Mouse (Mus musculus) embryonic facial prominence, embryonic 13.5 days (tissue): ENCODE data around the gene Dusp1. TPM values are rescaled to one million over a fixed set of nuclear protein-coding genes. Genes with fewer than 3 reads are reported as not detected.
A peak's percentile ranks its signal among the peaks of the same experiment; 100 is the strongest.

Experiments
- ATAC-seq: fragments of 200-750 bp; cut with Nextera tagmentation; 2 replicates; pipeline ENCODE4 v1.8.0; 2017; ENCODE audit warnings: low read depth; ENCODE audit not compliant: insufficient number of reproducible peaks, insufficient read depth, low FRiP score, low TSS enrichment
- H3K27ac ChIP-seq: fragments of 300-500 bp; sonication (generic); 2 replicates; pipeline ENCODE4 v1.5.1; 2015; ENCODE audit warnings: moderate library complexity, mild to moderate bottlenecking, inconsistent platforms
- H3K27me3 ChIP-seq: fragments of 300-500 bp; sonication (generic); 2 replicates; pipeline ENCODE4 v1.6.1; 2015; ENCODE audit warnings: mild to moderate bottlenecking, inconsistent platforms
- H3K36me3 ChIP-seq: fragments of 300-500 bp; sonication (generic); 2 replicates; pipeline ENCODE4 v1.6.1; 2015; ENCODE audit warnings: mild to moderate bottlenecking, inconsistent platforms
- H3K4me1 ChIP-seq: fragments of 300-500 bp; sonication (generic); 2 replicates; pipeline ENCODE4 v1.6.1; 2015; ENCODE audit warnings: inconsistent platforms
- H3K4me2 ChIP-seq: fragments of 300-500 bp; sonication (generic); 2 replicates; pipeline ENCODE4 v1.6.1; 2015; ENCODE audit warnings: moderate library complexity, mild to moderate bottlenecking, inconsistent platforms
- H3K4me3 ChIP-seq: fragments of 300-500 bp; sonication (generic); 2 replicates; pipeline ENCODE4 v1.5.1; 2015; ENCODE audit warnings: mild to moderate bottlenecking, inconsistent platforms
- H3K9ac ChIP-seq: fragments of 300-500 bp; sonication (generic); 2 replicates; pipeline ENCODE4 v1.6.1; 2015; ENCODE audit warnings: mild to moderate bottlenecking, inconsistent platforms
- H3K9me3 ChIP-seq: fragments of 300-500 bp; sonication (generic); 2 replicates; pipeline ENCODE4 v1.6.1; 2016; ENCODE audit warnings: inconsistent platforms
- WGBS: fragments of 180-500 bp; shearing (Covaris S2); methylation state at CpG from one replicate; pipeline ENCODE4 v1.1.7; 2015; ENCODE audit warnings: mixed read lengths; 5-methylcytosine and 5-hydroxymethylcytosine counted together
- polyA plus RNA-seq: library from polyadenylated mRNA; unstranded; fragments of >200 nt; fragmentation: Nextera tagmentation; extraction: Ambion mirVana; gene quantifications from 2 replicates; pipeline ENCODE4 v1.2.1, GENCODE M21; 2015

The Dusp1 gene
- polyA plus RNA-seq = 13.2 and 15.4 TPM in 2 replicates

DNA sequence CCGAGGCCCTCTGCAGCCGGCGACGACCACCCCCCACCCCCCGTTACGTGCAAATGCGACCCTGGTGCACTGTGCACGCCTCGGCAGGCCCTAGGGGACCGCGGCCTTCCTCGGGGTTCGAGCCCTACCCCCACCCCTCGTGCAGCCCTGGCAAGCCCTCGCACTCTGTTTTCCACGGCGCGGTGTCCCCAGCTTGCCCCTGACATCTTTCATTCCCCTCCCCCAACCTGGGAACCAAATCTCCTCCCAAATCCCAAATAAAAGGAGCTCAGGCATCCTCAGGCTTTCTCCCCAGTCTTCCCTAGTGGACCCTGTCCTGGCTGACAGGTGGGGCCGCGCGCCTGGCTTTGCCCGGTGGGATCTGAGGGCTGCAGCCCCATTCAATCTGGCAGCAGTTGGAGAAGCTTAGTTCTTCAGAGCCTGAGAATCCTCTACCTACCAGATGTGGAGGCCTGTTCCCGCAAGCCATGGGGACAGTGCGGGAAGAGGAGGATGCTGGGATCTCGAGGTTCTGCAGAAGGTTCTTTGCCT, at the start of gene Dusp1:
Dusp1 (minus strand) TSS at position 478 of the 531 bp plus-strand sequence.
- Histone ChIP-seq H3K27ac (peak within 1 kb of the TSS; percentile 68), H3K9ac (peak within 1 kb of the TSS; percentile 84), H3K4me2 (peak within 1 kb of the TSS; percentile 94), H3K9me3 (0 out of 2 replicates have a peak, but pooled peaks cover 4% of the 10 kb centered on the region), H3K4me1 (peaks cover 25% of the 10 kb centered on the region), H3K4me3 (peak within 1 kb of the TSS; percentile 83), H3K36me3 (peaks cover 34% of the 10 kb centered on the region), H3K27me3 (no peaks in the 10 kb centered on the region)
- ATAC-seq = peak; percentile 50; the same call in 1 of the 2 replicates
- WGBS = 2% methylated on average over 25 of the region's 25 CpGs

DNA sequence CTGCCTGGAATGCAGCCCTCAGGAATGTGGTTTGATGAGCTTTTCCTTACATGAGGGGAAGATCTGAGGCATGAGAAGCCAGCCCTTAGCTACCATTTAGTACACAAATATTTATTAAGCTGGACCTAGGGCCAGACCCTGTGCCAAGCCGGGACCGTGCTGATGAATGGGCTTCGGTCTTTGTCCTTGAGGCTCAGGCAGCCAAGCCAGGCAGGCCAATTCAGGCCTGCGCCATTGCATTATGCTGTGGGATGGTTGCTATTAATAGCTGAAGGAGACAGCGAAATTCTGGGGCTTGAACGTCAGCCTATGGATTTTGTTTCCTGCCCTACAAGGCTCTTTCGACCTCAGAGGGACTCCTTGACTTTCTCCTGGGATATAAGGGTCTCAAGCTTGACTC, 49.4 kb upstream of the Dusp1 start:
- ATAC-seq = no peak
- Histone ChIP-seq H3K4me1 (peaks cover 14% of the 10 kb centered on the region), H3K9ac (no peak overlapping the region), H3K9me3 (no peaks in the 10 kb centered on the region), H3K27ac (no peak overlapping the region; the same call in 1 of the 2 replicates), H3K4me2 (no peak overlapping the region), H3K36me3 (peaks cover 54% of the 10 kb centered on the region), H3K4me3 (no peak overlapping the region), H3K27me3 (no peaks in the 10 kb centered on the region)
- 74% methylated on average over 7 of the region's 7 CpGs for WGBS

DNA sequence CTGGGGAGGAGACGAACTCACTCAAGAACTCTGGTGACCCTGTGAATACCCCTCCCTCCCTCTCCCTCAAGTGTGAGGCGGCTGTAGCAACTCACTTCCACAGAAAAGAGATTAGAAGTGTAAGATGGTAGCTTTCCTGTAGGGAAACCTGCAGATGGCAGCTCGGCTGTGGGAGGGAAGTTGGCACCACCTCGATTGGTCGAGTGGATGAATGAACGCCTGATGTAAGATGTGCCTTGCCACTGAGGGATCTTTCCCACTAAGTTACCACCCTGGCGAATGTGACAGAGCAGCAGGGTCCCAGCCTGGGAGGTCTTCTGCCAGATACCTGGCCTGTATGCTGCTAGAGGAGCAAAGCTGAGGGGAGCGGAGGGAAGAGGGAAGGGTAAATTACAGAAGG, 47.9 kb upstream of the Dusp1 start:
- Histone ChIP-seq H3K36me3 (peaks cover 49% of the 10 kb centered on the region), H3K27me3 (no peaks in the 10 kb centered on the region), H3K9ac (no peak overlapping the region), H3K9me3 (no peaks in the 10 kb centered on the region), H3K4me3 (no peak overlapping the region), H3K27ac (no peak overlapping the region), H3K4me2 (no peak overlapping the region), H3K4me1 (peaks cover 14% of the 10 kb centered on the region)
- ATAC-seq = no peak
- 91% methylated on average over 8 of the region's 8 CpGs for WGBS

DNA sequence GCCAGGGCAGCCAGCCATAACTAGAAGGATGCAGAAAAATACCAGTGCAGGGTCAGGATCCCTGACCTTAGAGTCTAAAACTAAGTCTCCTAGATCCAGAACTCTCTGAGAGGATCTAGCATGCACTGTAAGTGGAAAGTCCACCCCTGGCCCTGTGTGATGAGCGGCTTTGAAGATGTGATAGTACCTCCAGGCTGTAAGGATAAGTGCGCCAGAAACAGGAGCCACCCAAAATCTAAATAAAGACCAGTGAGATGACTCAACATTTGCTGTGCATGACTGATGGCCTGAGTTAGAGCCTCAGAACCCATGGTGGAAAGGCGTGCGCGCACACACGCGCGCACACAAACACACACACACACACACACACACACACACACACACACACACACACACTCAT, 46.9 kb upstream of the Dusp1 start:
- H3K36me3 ChIP-seq = peaks cover 40% of the 10 kb centered on the region
- no peaks in the 10 kb centered on the region for H3K9me3 ChIP-seq
- H3K4me1 ChIP-seq = peaks cover 4% of the 10 kb centered on the region
- H3K4me3 ChIP-seq = no peak overlapping the region
- ATAC-seq = no peak
- H3K9ac ChIP-seq = no peak overlapping the region
- WGBS = 96% methylated on average over 8 of the region's 8 CpGs
- H3K27ac ChIP-seq = no peak overlapping the region
- H3K27me3 ChIP-seq = no peaks in the 10 kb centered on the region
- no peak overlapping the region for H3K4me2 ChIP-seq

DNA sequence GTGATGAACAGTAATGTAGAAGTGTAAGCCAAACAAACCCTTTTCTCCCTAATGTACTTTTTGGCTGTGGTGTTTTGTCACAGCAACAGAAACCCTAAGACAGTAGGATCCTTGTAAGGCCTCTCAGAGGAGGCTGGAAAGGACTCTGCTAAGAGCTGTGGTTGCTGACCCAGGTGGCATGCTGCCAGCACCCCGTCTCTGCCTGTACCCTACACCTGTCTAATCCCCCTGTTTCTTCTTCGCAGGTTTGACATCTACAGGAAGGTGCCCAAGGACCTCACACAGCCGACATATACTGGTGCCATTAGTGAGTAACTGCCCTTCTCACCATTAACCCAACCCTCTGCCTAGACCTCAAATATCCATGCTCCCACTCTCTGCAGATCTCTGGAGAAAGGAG, 46.4 kb upstream of the Dusp1 start:
- no peaks in the 10 kb centered on the region for H3K9me3 ChIP-seq
- H3K4me2 ChIP-seq = no peak overlapping the region
- no peaks in the 10 kb centered on the region for H3K4me1 ChIP-seq
- ATAC-seq = no peak
- no peak overlapping the region for H3K27ac ChIP-seq
- H3K9ac ChIP-seq = no peak overlapping the region
- WGBS = 91% methylated on average over 3 of the region's 3 CpGs
- peaks cover 37% of the 10 kb centered on the region for H3K36me3 ChIP-seq
- H3K27me3 ChIP-seq = no peaks in the 10 kb centered on the region
- no peak overlapping the region for H3K4me3 ChIP-seq

DNA sequence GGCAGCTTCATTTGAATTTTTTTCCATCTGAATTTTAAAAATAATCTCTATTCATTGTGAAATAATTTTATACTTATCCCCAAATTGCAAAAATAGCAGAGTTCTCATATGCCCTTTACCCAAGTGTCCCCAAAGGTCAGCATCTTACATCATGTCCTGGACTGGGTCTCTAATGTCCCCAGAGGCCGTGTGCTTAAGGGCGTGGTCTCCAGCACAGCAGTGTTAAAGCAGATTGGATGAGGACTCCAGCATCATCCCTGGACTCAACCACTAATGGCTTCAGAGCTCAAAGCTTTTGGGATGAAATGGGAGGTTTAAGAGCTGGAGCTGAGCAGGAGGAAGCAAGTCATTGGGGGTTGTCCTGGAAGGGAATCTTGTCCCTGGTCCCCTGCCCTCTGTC, 44.6 kb upstream of the Dusp1 start:
- Histone ChIP-seq H3K9ac (no peak overlapping the region), H3K4me2 (no peak overlapping the region), H3K4me3 (no peak overlapping the region), H3K4me1 (peaks cover 18% of the 10 kb centered on the region), H3K9me3 (no peaks in the 10 kb centered on the region), H3K36me3 (peaks cover 36% of the 10 kb centered on the region), H3K27ac (no peak overlapping the region), H3K27me3 (no peaks in the 10 kb centered on the region)
- 83% methylated on average over 2 of the region's 2 CpGs for WGBS
- no peak for ATAC-seq

DNA sequence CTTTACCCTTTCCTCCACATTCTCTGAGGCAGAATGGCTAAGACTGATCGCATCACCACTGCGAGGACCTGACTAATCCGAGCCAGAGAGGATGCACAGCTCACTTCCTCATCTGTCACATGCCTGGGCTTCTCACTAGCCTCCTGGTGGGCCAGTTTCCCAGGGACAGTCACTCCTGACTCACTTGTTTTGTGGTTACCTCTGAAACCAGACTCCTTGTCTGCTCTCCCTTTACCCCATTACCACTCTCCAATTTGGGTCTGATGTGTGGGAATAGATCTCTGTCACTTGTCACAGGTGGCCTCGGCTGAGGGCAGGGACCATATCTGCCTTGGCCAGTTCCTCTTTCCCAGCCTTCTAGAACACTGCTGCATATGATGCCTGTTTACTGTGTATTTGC, 43.7 kb upstream of the Dusp1 start:
- Histone ChIP-seq H3K27ac (no peak overlapping the region), H3K9me3 (no peaks in the 10 kb centered on the region), H3K4me2 (no peak overlapping the region), H3K27me3 (no peaks in the 10 kb centered on the region), H3K9ac (no peak overlapping the region), H3K4me1 (peaks cover 22% of the 10 kb centered on the region), H3K36me3 (peaks cover 36% of the 10 kb centered on the region), H3K4me3 (no peak overlapping the region)
- WGBS = 83% methylated on average over 4 of the region's 4 CpGs
- no peak for ATAC-seq

DNA sequence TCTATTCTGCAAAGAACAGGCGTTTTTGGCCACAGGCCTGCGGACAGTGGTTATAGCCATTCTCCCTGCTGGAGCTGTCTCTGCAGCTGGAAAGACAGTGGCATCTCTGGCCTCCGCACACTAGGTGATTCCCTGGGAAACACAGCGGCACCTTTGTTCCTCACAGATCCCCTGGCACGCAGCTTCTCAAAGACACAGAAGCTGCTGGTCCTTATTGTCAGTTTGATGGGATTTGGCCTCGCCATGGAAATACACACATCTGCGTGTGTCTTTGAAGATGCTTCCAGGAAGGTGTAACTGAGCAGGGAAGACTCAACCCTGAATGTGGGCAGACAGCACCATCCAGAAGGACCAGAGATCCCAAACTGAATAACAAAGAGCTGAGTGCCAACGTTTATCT, 41.4 kb upstream of the Dusp1 start:
- Histone ChIP-seq H3K4me2 (no peak overlapping the region), H3K9me3 (no peaks in the 10 kb centered on the region), H3K36me3 (peaks cover 14% of the 10 kb centered on the region), H3K4me3 (no peak overlapping the region), H3K27ac (peak overlapping the region; percentile 68; the same call in 1 of the 2 replicates), H3K9ac (no peak overlapping the region; the same call in 1 of the 2 replicates), H3K27me3 (no peaks in the 10 kb centered on the region), H3K4me1 (peaks cover 22% of the 10 kb centered on the region)
- WGBS = 83% methylated on average over 8 of the region's 8 CpGs
- no peak for ATAC-seq

DNA sequence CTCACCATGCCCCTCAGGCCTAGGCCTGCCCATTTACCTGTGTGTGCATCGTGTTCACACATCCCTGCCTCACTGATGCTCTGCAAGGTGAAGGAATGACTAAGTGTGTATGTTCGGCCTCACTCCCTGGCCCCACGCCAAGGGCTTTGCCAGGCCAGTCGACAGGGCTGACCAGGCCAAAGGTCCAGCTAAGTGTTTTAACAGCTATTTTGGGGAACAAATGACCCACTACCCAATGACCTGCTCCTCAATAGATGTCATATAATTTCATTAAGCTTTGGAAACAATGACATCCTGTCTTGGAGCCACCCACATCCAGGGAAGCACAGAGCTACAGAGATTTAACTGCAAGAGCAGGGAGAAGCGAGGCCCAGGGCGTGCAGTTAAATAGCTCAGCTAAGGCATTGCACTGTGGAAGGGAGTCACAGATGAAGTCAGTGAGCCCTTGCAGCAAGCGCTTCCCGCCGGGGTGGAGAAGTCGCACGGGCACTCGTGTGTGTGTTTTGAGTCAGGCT, 40.5 kb upstream of the Dusp1 start:
- 72% methylated on average over 12 of the region's 12 CpGs for WGBS
- no peaks in the 10 kb centered on the region for H3K9me3 ChIP-seq
- peak overlapping the region; percentile 68 for H3K27ac ChIP-seq
- ATAC-seq = no peak
- peaks cover 12% of the 10 kb centered on the region; the same call in 1 of the 2 replicates for H3K36me3 ChIP-seq
- H3K4me3 ChIP-seq = no peak overlapping the region
- H3K4me2 ChIP-seq = no peak overlapping the region
- H3K27me3 ChIP-seq = no peaks in the 10 kb centered on the region
- 0 out of 2 replicates have a peak overlapping the region, but pooled peaks have one; percentile 16 for H3K9ac ChIP-seq
- H3K4me1 ChIP-seq = peaks cover 22% of the 10 kb centered on the region

DNA sequence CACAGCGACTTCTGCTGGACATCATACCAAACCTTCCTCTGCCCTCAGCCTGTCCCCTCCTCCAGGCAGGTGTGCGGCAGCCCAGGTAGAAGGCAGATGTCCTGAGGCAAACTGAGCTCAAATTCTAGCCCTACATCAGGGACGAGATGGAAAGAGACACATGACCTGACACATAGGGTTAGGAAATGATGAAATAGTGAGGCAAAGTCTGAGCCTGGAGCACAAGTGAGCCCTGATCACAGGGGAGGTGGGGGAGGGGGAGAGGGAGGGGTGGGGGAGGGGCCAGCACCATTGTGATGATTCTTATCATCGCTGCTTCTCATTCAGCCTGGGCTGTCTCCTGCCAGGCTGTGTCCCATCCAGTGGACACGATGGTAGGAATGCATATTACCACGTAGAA, 40.0 kb upstream of the Dusp1 start:
- Histone ChIP-seq H3K9ac (0 out of 2 replicates have a peak overlapping the region, but pooled peaks have one; percentile 16), H3K27ac (peak overlapping the region; percentile 68)
- ATAC-seq = no peak

DNA sequence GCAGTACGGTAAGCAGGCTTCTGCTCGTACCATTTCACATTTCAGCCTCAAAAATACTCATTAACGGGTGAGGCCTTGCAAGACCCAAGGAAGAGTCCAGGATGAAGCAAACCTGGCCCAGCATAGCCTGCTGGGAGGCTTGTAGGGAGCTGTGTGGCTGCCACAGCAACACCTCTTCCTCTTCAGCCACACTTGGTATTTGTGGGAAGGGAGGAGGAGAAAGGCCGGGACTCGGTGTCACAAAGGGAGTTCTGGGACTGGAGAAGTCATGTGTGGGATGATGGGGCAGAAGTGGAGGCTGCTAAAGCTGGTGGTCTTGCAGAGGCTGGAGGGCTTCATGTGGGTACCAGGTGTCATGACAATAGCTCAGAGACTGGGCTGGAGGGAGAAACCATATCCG, 39.6 kb upstream of the Dusp1 start:
- H3K4me2 ChIP-seq = no peak overlapping the region
- H3K9ac ChIP-seq = no peak overlapping the region
- ATAC-seq = no peak
- H3K27ac ChIP-seq = no peak overlapping the region
- H3K4me3 ChIP-seq = no peak overlapping the region
- H3K9me3 ChIP-seq = no peaks in the 10 kb centered on the region
- peaks cover 30% of the 10 kb centered on the region for H3K4me1 ChIP-seq
- 72% methylated on average over 6 of the region's 6 CpGs for WGBS
- peaks cover 9% of the 10 kb centered on the region; the same call in 1 of the 2 replicates for H3K36me3 ChIP-seq
- no peaks in the 10 kb centered on the region for H3K27me3 ChIP-seq

More for the DNA sequence above, 40.0 kb upstream of the Dusp1 start:
- 59% methylated on average over 6 of the region's 6 CpGs for WGBS
- no peaks in the 10 kb centered on the region for H3K27me3 ChIP-seq
- no peaks in the 10 kb centered on the region for H3K9me3 ChIP-seq
- peaks cover 12% of the 10 kb centered on the region; the same call in 1 of the 2 replicates for H3K36me3 ChIP-seq
- H3K4me1 ChIP-seq = peaks cover 25% of the 10 kb centered on the region
- no peak overlapping the region for H3K4me2 ChIP-seq
- no peak overlapping the region for H3K4me3 ChIP-seq

DNA sequence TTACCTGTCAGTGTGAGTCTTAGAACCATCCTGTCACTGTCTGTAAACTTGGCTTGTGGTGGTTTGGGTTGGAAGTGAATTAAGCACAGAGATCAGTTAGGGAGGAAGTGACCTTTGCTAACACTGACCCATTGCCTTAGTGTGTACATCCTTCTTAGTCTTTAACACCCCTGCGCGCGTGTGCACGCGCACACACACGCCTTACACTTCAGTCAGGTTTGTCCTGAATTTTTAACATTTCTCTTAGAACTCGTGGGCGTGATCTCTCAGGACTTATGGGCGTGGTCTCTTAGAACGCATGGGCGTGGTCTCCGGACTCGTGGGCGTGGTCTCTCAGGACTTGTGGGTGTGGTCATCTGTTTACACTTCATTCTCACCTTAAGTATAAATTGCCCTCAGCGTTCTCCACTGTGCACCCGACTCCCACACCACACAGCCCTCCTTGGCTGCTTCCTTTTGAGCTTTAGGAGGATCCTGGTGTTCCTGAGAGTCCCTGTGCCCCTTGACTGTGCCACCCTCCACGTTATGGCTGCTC, 39.1 kb upstream of the Dusp1 start:
- Histone ChIP-seq H3K4me2 (no peak overlapping the region), H3K9ac (no peak overlapping the region), H3K4me3 (no peak overlapping the region), H3K27me3 (no peaks in the 10 kb centered on the region), H3K36me3 (peaks cover 8% of the 10 kb centered on the region; the same call in 1 of the 2 replicates), H3K27ac (no peak overlapping the region), H3K4me1 (peaks cover 35% of the 10 kb centered on the region), H3K9me3 (no peaks in the 10 kb centered on the region)
- ATAC-seq = no peak
- 67% methylated on average over 17 of the region's 17 CpGs for WGBS
